Mouse (Mus musculus) liver, embryonic 11.5 days (tissue): Measurements from ENCODE around the gene Naa38. TPM values are rescaled to one million over a fixed set of nuclear protein-coding genes. Genes with fewer than 3 reads are reported as not detected.

Source experiments
- polyA plus RNA-seq: library from polyadenylated mRNA; unstranded; fragments of >200 nt; fragmentation: Nextera tagmentation; extraction: Ambion mirVana; gene quantifications from 2 replicates; pipeline ENCODE4 v1.2.1, GENCODE M21; 2014

Naa38 gene
- polyA plus RNA-seq, 1 experiment from 2014 or later = 178 TPM

Other genes starting within 250 kb of the Naa38 start
- not detected in 2 replicates for gene Alox12b, start 238.5 kb upstream of the Naa38 start, polyA plus RNA-seq
- gene Alox8, start 197.6 kb upstream of the Naa38 start, polyA plus RNA-seq = 0.12 TPM in 1 of 2 replicates, not detected in the other
- 0.04 and 0.05 TPM in 2 replicates for gene Gucy2e, start 158.5 kb upstream of the Naa38 start, polyA plus RNA-seq
- 14.9 and 17.1 TPM in 2 replicates for gene Cntrob, start 71.7 kb upstream of the Naa38 start, polyA plus RNA-seq
- gene Trappc1, start 71.5 kb upstream of the Naa38 start, polyA plus RNA-seq = 114 and 123 TPM in 2 replicates
- 0.42 and 0.52 TPM in 2 replicates for gene Kcnab3, start 69.2 kb upstream of the Naa38 start, polyA plus RNA-seq
- 4.3 and 5.4 TPM in 2 replicates for gene Rnf227, start 55.0 kb upstream of the Naa38 start, polyA plus RNA-seq
- gene Chd3, start 26.1 kb upstream of the Naa38 start, polyA plus RNA-seq = 13.8 and 17.1 TPM in 2 replicates
- gene Cyb5d1, start 144 bp downstream of the Naa38 start, polyA plus RNA-seq = 19.7 and 19.9 TPM in 2 replicates
- gene Tmem88, start 2.7 kb downstream of the Naa38 start, polyA plus RNA-seq = 20.4 and 26.2 TPM in 2 replicates
- 15.4 and 17.4 TPM in 2 replicates for gene Kdm6b, start 18.2 kb downstream of the Naa38 start, polyA plus RNA-seq
- 0.14 and 0.52 TPM in 2 replicates for gene Dnah2, start 153.6 kb downstream of the Naa38 start, polyA plus RNA-seq
- 1.8 and 2.4 TPM in 2 replicates for gene Efnb3, start 164.7 kb downstream of the Naa38 start, polyA plus RNA-seq
- gene Wrap53, start 184.8 kb downstream of the Naa38 start, polyA plus RNA-seq = 33.7 and 39.3 TPM in 2 replicates
- 196 and 198 TPM in 2 replicates for gene Trp53, start 184.9 kb downstream of the Naa38 start, polyA plus RNA-seq
- gene Atp1b2, start 210.5 kb downstream of the Naa38 start, polyA plus RNA-seq = 76.2 and 79.5 TPM in 2 replicates
- 42.9 and 43.8 TPM in 2 replicates for gene Shbg, start 222.4 kb downstream of the Naa38 start, polyA plus RNA-seq
- 16.7 and 18.0 TPM in 2 replicates for gene Sat2, start 226.5 kb downstream of the Naa38 start, polyA plus RNA-seq
- gene Fxr2, start 237.5 kb downstream of the Naa38 start, polyA plus RNA-seq = 22.8 and 26.2 TPM in 2 replicates